In the genomic region with DNA sequence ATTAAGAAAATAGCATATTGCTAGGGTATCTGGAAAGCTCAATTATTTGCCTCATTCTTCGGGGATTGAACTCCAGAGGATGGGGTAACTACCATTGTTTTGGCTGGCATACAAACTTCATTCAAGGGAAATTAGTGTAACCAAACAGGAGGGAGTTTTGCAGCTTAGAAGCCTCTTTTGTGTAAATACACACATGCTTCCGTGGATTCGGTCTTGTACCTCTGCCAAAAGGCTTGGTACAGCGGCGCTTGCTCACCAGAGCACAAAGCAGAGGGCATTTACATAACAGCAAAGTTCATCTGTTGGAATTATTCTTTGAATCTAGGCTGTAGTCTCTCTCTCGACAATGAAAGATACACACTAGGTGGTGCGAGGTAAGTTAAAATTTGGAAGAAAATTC, we compare ENCODE assay signal across 15 mouse cellular contexts.
DNase-seq lines count a peak whose midpoint lies in the region; ATAC-seq and TF ChIP-seq lines count a peak whose summit lies in the region.
"Had no signal": no experiment of that assay in that cellular context is flagged by ENCODE, and none has a peak within 500 bp of the region (broad histone marks: within the 10 kb centered on the region; RNA-seq: fewer than 3 reads in every experiment).

No protein-coding gene starts in this region.

- 0 out of 2 replicates have a peak, but pooled peaks cover 3% of the 10 kb centered on the region for H3K27me3 ChIP-seq in hindbrain, embryonic 15.5 days
- no peaks in the 10 kb centered on the region for H3K27me3 ChIP-seq in hindbrain, embryonic 11.5 days (ENCODE audit: control insufficient read depth, insufficient read depth, low read length)
- H3K27me3 ChIP-seq in lung, postnatal 0 days (replicated peaks; ENCODE audit: insufficient read depth, low read length), result no peaks in the 10 kb centered on the region
- peaks cover 8% of the 10 kb centered on the region; the same call in 1 of the 2 replicates for H3K27me3 ChIP-seq in limb, embryonic 10.5 days (ENCODE audit: low read depth, poor library complexity, severe bottlenecking)

- H3K4me1 ChIP-seq in hindbrain, embryonic 15.5 days (replicated peaks), result peaks cover 20% of the 10 kb centered on the region
- H3K4me1 ChIP-seq in hindbrain, embryonic 11.5 days (replicated peaks; ENCODE audit: control insufficient read depth, insufficient read depth, low read length), result no peaks in the 10 kb centered on the region
- H3K4me1 ChIP-seq in lung, postnatal 0 days (ENCODE audit: insufficient read depth, low read depth, low read length), result no peaks in the 10 kb centered on the region
- H3K4me1 ChIP-seq in limb, embryonic 10.5 days, result peaks cover 32% of the 10 kb centered on the region

- H3K4me3 ChIP-seq in hindbrain, embryonic 15.5 days, result no peak overlapping the region
- no peak overlapping the region for H3K4me3 ChIP-seq in hindbrain, embryonic 11.5 days (ENCODE audit: low read depth, low read length)
- H3K4me3 ChIP-seq in lung, postnatal 0 days (ENCODE audit: low read depth, low read length), result no peak overlapping the region
- no peak overlapping the region for H3K4me3 ChIP-seq in limb, embryonic 10.5 days
- H3K4me3 ChIP-seq: limb, embryonic 13.5 days; neural tube, embryonic 13.5 days had no signal

- H3K9ac ChIP-seq in hindbrain, embryonic 15.5 days, result no peak overlapping the region
- no peak overlapping the region for H3K9ac ChIP-seq in hindbrain, embryonic 11.5 days (ENCODE audit: low read depth, low read length)
- no peak overlapping the region for H3K9ac ChIP-seq in lung, postnatal 0 days (replicated peaks; ENCODE audit: low read depth)
- H3K9ac ChIP-seq: limb, embryonic 13.5 days; neural tube, embryonic 13.5 days had no signal

- no peak overlapping the region for H3K27ac ChIP-seq in hindbrain, embryonic 15.5 days (replicated peaks)
- H3K27ac ChIP-seq in hindbrain, embryonic 11.5 days (ENCODE audit: low read depth, low read length), result no peak overlapping the region
- H3K27ac ChIP-seq in lung, postnatal 0 days (ENCODE audit: low read length), result no peak overlapping the region
- no peak overlapping the region for H3K27ac ChIP-seq in limb, embryonic 10.5 days
- H3K27ac ChIP-seq: limb, embryonic 13.5 days; neural tube, embryonic 13.5 days had no signal

- no peak for TF ChIP-seq EP300 in lung, postnatal 0 days (IDR thresholded peaks at IDR 0.05)

- ATAC-seq in hindbrain, embryonic 15.5 days (ENCODE audit: low FRiP score, low read depth), result peak; percentile 63; the same call in 1 of the 2 replicates
- ATAC-seq in hindbrain, embryonic 11.5 days (ENCODE audit: low FRiP score), result no peak
- no peak for ATAC-seq in lung, postnatal 0 days
- ATAC-seq: inflammation-experienced regulatory T-cells, adult 6 months had no signal

- 0 out of 2 replicates have a peak overlapping the region, but pooled peaks have one; percentile 15 for H3K4me2 ChIP-seq in hindbrain, embryonic 15.5 days
- H3K4me2 ChIP-seq in hindbrain, embryonic 11.5 days (replicated peaks; ENCODE audit: low read depth, low read length), result no peak overlapping the region
- H3K4me2 ChIP-seq in lung, postnatal 0 days (replicated peaks; ENCODE audit: low read depth, low read length), result no peak overlapping the region
- H3K4me2 ChIP-seq: limb, embryonic 13.5 days; neural tube, embryonic 13.5 days had no signal

- DNase-seq in hindbrain, embryonic 11.5 days (ENCODE audit: low spot score), result no peak
- peak; percentile 16 for DNase-seq in lung, postnatal 0 days (ENCODE audit: low spot score)
- no peak for DNase-seq in lung, postnatal 4 days
- DNase-seq in brain, embryonic 14.5 days (ENCODE audit: low read depth), result peak; percentile 96
- peak; percentile 7 for DNase-seq in limb, embryonic 10.5 days (ENCODE audit: low spot score)
- DNase-seq in adrenal gland, adult (ENCODE audit: inconsistent age in 2 of 2, low spot score in 1 of 2), result no peak
- DNase-seq in left cerebral cortex, postnatal 14 days (ENCODE audit: low spot score in 2 of 2), result no peak
- DNase-seq: adrenal gland, adult 2 months; gastrocnemius, postnatal 25 days; heart, postnatal 14 days; kidney, postnatal 4 days had no signal

- 29% methylated on average over 7 of the region's 7 CpGs for WGBS in hindbrain, embryonic 15.5 days
- WGBS in hindbrain, embryonic 11.5 days, result 65% methylated on average over 7 of the region's 7 CpGs
- 29% methylated on average over 7 of the region's 7 CpGs for WGBS in lung, postnatal 0 days
- WGBS in limb, embryonic 10.5 days, result 94% methylated on average over 7 of the region's 7 CpGs

- TF ChIP-seq POLR2A in brain, embryonic 14.5 days (IDR thresholded peaks at IDR 0.05; ENCODE audit: borderline replicate concordance, extremely low read depth, insufficient read depth, insufficient read length, poor library complexity, severe bottlenecking), result no peak

- H3K36me3 ChIP-seq in hindbrain, embryonic 15.5 days, result no peaks in the 10 kb centered on the region
- no peaks in the 10 kb centered on the region for H3K36me3 ChIP-seq in hindbrain, embryonic 11.5 days (ENCODE audit: control insufficient read depth, insufficient read depth, low read length)
- H3K36me3 ChIP-seq in lung, postnatal 0 days (ENCODE audit: insufficient read depth, low read length), result no peaks in the 10 kb centered on the region
- no peaks in the 10 kb centered on the region for H3K36me3 ChIP-seq in limb, embryonic 10.5 days
- H3K36me3 ChIP-seq: limb, embryonic 13.5 days; neural tube, embryonic 13.5 days had no signal

- intact Hi-C loops in left cerebral cortex, postnatal 14 days (cut with DNase I), result no loop called here

- H3K9me3 ChIP-seq in hindbrain, embryonic 15.5 days, result no peaks in the 10 kb centered on the region
- H3K9me3 ChIP-seq in hindbrain, embryonic 11.5 days (ENCODE audit: control insufficient read depth, low read length), result no peaks in the 10 kb centered on the region
- H3K9me3 ChIP-seq in lung, postnatal 0 days (ENCODE audit: low read length), result no peaks in the 10 kb centered on the region
- H3K9me3 ChIP-seq in limb, embryonic 10.5 days (replicated peaks), result no peaks in the 10 kb centered on the region
- H3K9me3 ChIP-seq: limb, embryonic 13.5 days; neural tube, embryonic 13.5 days had no signal

- TF ChIP-seq CTCF in lung, postnatal 0 days (IDR thresholded peaks at IDR 0.05), result no peak
- TF ChIP-seq CTCF in brain, embryonic 14.5 days (IDR thresholded peaks at IDR 0.05; ENCODE audit: borderline replicate concordance, extremely low read depth, insufficient read depth, insufficient read length), result no peak

Comparison
In these comparisons a context has a peak if more than half of its experiments do, and no peak if none do; other contexts are left out.
1. DNase-seq: peak in lung, postnatal 0 days (single experiment), brain, embryonic 14.5 days (single experiment) and limb, embryonic 10.5 days (single experiment); none in hindbrain, embryonic 11.5 days (single experiment), lung, postnatal 4 days (0 of 2), adrenal gland, adult (0 of 2) and left cerebral cortex, postnatal 14 days (0 of 2).